Mouse (Mus musculus) CH12.LX (cell line): Measurements from ENCODE around the gene Cdk14.

ENCODE experiments used
- CTCF ChIP-seq, 2 experiments: IDR thresholded peaks in 1 of 2; conservative IDR thresholded peaks in 1 of 2; 2 replicates each; pipeline ENCODE4 v1.5.1; 2011 to 2012; ENCODE audit warnings: low read depth in 2 of 2, low read length in 2 of 2, improper control_type of control experiment in 1 of 2, inconsistent platforms in 1 of 2, mild to moderate bottlenecking in 1 of 2, moderate library complexity in 1 of 2
- JUND ChIP-seq: conservative IDR thresholded peaks from 2 replicates; pipeline ENCODE4 v1.6.1; 2011; ENCODE audit warnings: low read depth, low read length, improper control_type of control experiment
- PAX5 ChIP-seq: IDR thresholded peaks from 2 replicates; pipeline ENCODE4 v1.6.1; 2012; ENCODE audit warnings: low read length, inconsistent platforms, mixed read lengths
- SMC3 ChIP-seq: IDR thresholded peaks from 2 replicates; pipeline ENCODE4 v1.6.1; 2011; ENCODE audit warnings: low read depth, low read length, improper control_type of control experiment
- USF1 ChIP-seq: IDR thresholded peaks from 2 replicates; pipeline ENCODE4 v1.6.1; 2014; ENCODE audit warnings: low read depth, mild to moderate bottlenecking, inconsistent platforms, low read length, improper control_type of control experiment

- TF ChIP-seq CTCF (conservative IDR thresholded peaks at IDR 0.05 in 1 of 2, IDR thresholded peaks at IDR 0.05 in 1 of 2; ENCODE audit: low read depth in 2 of 2, low read length in 2 of 2) (no peak), PAX5 (no peak), JUND (no peak), SMC3 (no peak), USF1 (no peak)
These were observed 629.8 kb downstream of the Cdk14 start for GRCm38 (mm10) chr5:4790265-4790664.
